Mouse (Mus musculus) spleen, adult 2 months (tissue): ENCODE data around the gene Srpk2. TPM values are rescaled to one million over a fixed set of nuclear protein-coding genes. Genes with fewer than 3 reads are reported as not detected.
"Not testable (repeated sequence)": the region's sequence is repeated elsewhere in the genome, so short reads cannot be mapped to it uniquely, and the experiment has no call there.

Experiments used
- DNase-seq, 2 experiments: peaks; one replicate each; pipeline versions ENCODE4 v3.0.0 to v3.0.0-alpha.2; 2012 to 2021; ENCODE audit warnings: low spot score in 2 of 2, low read depth in 1 of 2
- H3K27ac ChIP-seq: fragments of 200-500 bp; 2 replicates; pipeline ENCODE4 v1.5.1; 2012; ENCODE audit warnings: low read length, inconsistent platforms; ENCODE audit not compliant: insufficient read depth
- H3K27me3 ChIP-seq: fragments of 200-500 bp; 2 replicates; pipeline ENCODE4 v1.6.1; 2012; ENCODE audit warnings: mild to moderate bottlenecking, moderate library complexity, low read length, inconsistent platforms; ENCODE audit not compliant: control insufficient read depth, insufficient read depth
- H3K36me3 ChIP-seq: fragments of 200-500 bp; 2 replicates; pipeline ENCODE4 v1.6.1; 2012; ENCODE audit warnings: mild to moderate bottlenecking, low read length, inconsistent platforms; ENCODE audit not compliant: control insufficient read depth, insufficient read depth
- H3K4me1 ChIP-seq: fragments of 200-500 bp; 2 replicates; pipeline ENCODE4 v1.6.1; 2011; ENCODE audit warnings: inconsistent platforms; ENCODE audit not compliant: control insufficient read depth, insufficient read depth, insufficient read length
- H3K4me3 ChIP-seq: fragments of 200-500 bp; 2 replicates; pipeline ENCODE4 v1.5.1; 2011; ENCODE audit warnings: mild to moderate bottlenecking, inconsistent platforms; ENCODE audit not compliant: insufficient read depth, insufficient read length; ENCODE audit errors: extremely low read depth
- CTCF ChIP-seq: fragments of 200-500 bp; IDR thresholded peaks from 2 replicates; pipeline ENCODE4 v1.5.1; 2011; ENCODE audit warnings: mild to moderate bottlenecking, inconsistent platforms; ENCODE audit not compliant: insufficient read depth, insufficient read length, insufficient replicate concordance; ENCODE audit errors: extremely low read depth
- POLR2A ChIP-seq: fragments of 200-500 bp; IDR thresholded peaks from 2 replicates; pipeline ENCODE4 v1.6.1; 2011; ENCODE audit warnings: low read depth, low read length, inconsistent platforms
- WGBS: fragments of 180-500 bp; shearing (Covaris S2); methylation state at CpG from one replicate; pipeline ENCODE4 v1.1.7; 2018; 5-methylcytosine and 5-hydroxymethylcytosine counted together
- polyA plus RNA-seq: library from polyadenylated mRNA; depleted of rRNA; stranded (reverse); fragments of >200 nt; gene quantifications from 2 replicates; pipeline ENCODE4 v1.2.3, GENCODE M21; 2012; rRNA removed

Srpk2 gene
- polyA plus RNA-seq, 1 experiment = 4.1 TPM

- no peak overlapping the region for H3K27ac ChIP-seq
- DNase-seq = no peak
- TF ChIP-seq POLR2A (no peak), CTCF (no peak)
- no peaks in the 10 kb centered on the region for H3K4me1 ChIP-seq
- H3K4me3 ChIP-seq = no peak overlapping the region
- no peaks in the 10 kb centered on the region for H3K27me3 ChIP-seq
- WGBS = 93% methylated on average over 8 of the region's 8 CpGs
- peaks cover 22% of the 10 kb centered on the region for H3K36me3 ChIP-seq
Observed at GRCm38 (mm10) chr5:23464743-23465142, 219.7 kb downstream of the Srpk2 start.

- TF ChIP-seq POLR2A (no peak), CTCF (no peak)
- WGBS = 84% methylated on average over 3 of the region's 3 CpGs
- no peaks in the 10 kb centered on the region for H3K27me3 ChIP-seq
- H3K4me3 ChIP-seq = no peak overlapping the region
- no peak overlapping the region for H3K27ac ChIP-seq
- peaks cover 22% of the 10 kb centered on the region for H3K36me3 ChIP-seq
- H3K4me1 ChIP-seq = no peaks in the 10 kb centered on the region
- DNase-seq = no peak
Observed at GRCm38 (mm10) chr5:23464247-23464646, 220.2 kb downstream of the Srpk2 start.

DNA sequence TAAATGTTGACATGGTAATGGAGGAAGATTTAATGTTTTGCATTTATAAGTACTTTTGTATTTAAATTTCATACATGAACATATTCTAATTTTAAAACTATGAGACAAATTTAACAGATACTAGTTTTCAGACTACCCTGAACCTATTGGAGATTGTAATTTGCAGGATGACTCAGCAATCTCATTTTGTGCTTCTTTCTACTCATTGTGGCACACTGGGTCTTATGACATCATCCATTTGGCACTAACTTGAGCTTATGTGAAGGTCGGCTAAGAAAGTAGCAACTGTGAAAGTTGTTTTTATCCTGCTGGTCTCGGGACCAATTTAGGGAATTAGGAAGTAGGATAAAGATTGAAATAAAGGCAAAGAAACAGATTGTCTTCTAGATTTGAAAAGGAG lies 222.7 kb downstream of the Srpk2 start:
- Histone ChIP-seq H3K4me3 (no peak overlapping the region), H3K36me3 (peaks cover 22% of the 10 kb centered on the region), H3K4me1 (no peaks in the 10 kb centered on the region), H3K27me3 (no peaks in the 10 kb centered on the region), H3K27ac (no peak overlapping the region)
- WGBS = 61% methylated on average over 2 of the region's 2 CpGs
- no peak for DNase-seq
- TF ChIP-seq CTCF = no peak
- TF ChIP-seq POLR2A = no peak

GRCm38 (mm10) chr5:23453561-23453960 lies 230.9 kb downstream of the Srpk2 start:
- DNase-seq, H3K27ac ChIP-seq: not testable (repeated sequence)
- WGBS = 72% methylated on average over 2 of the region's 2 CpGs

More at GRCm38 (mm10) chr5:23453561-23453960, 230.9 kb downstream of the Srpk2 start:
- not testable (repeated sequence) for H3K4me1 ChIP-seq, H3K4me3 ChIP-seq, H3K27me3 ChIP-seq
- H3K36me3 ChIP-seq = peaks cover 17% of the 10 kb centered on the region

Other genes starting within 250 kb of the Srpk2 start
- 2.4 and 3.0 TPM in 2 replicates for gene Pus7, start 99.1 kb upstream of the Srpk2 start, polyA plus RNA-seq
- 5.0 and 7.2 TPM in 2 replicates for gene Rint1, start 103.1 kb upstream of the Srpk2 start, polyA plus RNA-seq
- 10.3 and 12.6 TPM in 2 replicates for gene Tomm7, start 159.5 kb upstream of the Srpk2 start, polyA plus RNA-seq